In the genomic region with DNA sequence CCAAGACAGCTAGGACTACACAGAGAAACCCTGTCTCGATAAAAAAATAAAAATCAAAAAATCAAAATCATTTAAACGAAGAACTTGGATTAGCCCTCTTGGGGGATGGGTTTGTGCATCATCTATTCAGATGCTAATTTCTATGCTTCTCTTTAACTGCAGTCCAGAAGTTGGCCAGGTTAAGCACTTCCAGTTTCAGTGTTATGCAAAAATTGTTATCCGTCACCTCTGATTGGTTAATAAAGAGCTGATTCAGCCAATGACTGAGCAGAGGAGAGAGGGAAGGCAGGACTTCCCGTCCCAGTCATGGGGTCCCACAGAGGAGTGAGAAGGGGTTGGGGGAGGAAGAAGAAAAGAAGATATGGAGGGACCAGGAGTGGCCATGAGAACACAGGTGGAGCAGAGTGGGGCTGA, we compare ENCODE assay signal across 10 mouse cellular contexts. TPM values are rescaled to one million over a fixed set of nuclear protein-coding genes. Genes with fewer than 3 reads are reported as not detected.
DNase-seq lines count a peak whose midpoint lies in the region; ATAC-seq and TF ChIP-seq lines count a peak whose summit lies in the region.
"Had no signal": no experiment of that assay in that cellular context is flagged by ENCODE, and none has a peak within 500 bp of the region (broad histone marks: within the 10 kb centered on the region; RNA-seq: fewer than 3 reads in every experiment).

No protein-coding gene starts in this region.

- WGBS in lung, embryonic 15.5 days = 63% methylated on average over 4 of the region's 4 CpGs
- 53% methylated on average over 4 of the region's 4 CpGs for WGBS in neural tube, embryonic 13.5 days

- no peak overlapping the region for H3K4me3 ChIP-seq in lung, embryonic 15.5 days
- peak overlapping the region; percentile 54 to 72 for H3K4me3 ChIP-seq in MEL (ENCODE audit: control insufficient read depth in 1 of 2, insufficient read depth in 1 of 2, low read depth in 2 of 2, low read length in 2 of 2)
- H3K4me3 ChIP-seq in neural tube, embryonic 13.5 days = no peak overlapping the region
- H3K4me3 ChIP-seq: heart, embryonic 10.5 days had no signal

- H3K79me2 ChIP-seq in MEL (ENCODE audit: control insufficient read depth, insufficient read depth, low read length, poor library complexity) = peaks cover 57% of the 10 kb centered on the region

- H3K27me3 ChIP-seq in lung, embryonic 15.5 days = no peaks in the 10 kb centered on the region
- no peaks in the 10 kb centered on the region for H3K27me3 ChIP-seq in MEL (ENCODE audit: control insufficient read depth in 1 of 2, insufficient read depth in 2 of 2, low read length in 2 of 2)
- no peaks in the 10 kb centered on the region for H3K27me3 ChIP-seq in neural tube, embryonic 13.5 days

- TF ChIP-seq POLR2A in MEL (IDR thresholded peaks at IDR 0.05; ENCODE audit: control insufficient read depth in 1 of 2, insufficient read depth in 1 of 2, low read depth in 1 of 2, low read length in 2 of 2, poor library complexity in 1 of 2) = peak in 1 of 2 experiments; percentile 64; a peak in 2 of 4 replicates

- DNase-seq in lung, postnatal 36 days = no peak
- peak; percentile 96 for DNase-seq in MEL (ENCODE audit: low read depth, low spot score)
- DNase-seq in gastrocnemius, postnatal 25 days = no peak
- no peak for DNase-seq in right cerebral cortex, postnatal 10 days (ENCODE audit: low spot score in 2 of 2)
- DNase-seq in adrenal gland, postnatal 36 days = no peak
- DNase-seq: kidney, postnatal 4 days had no signal

- H3K4me1 ChIP-seq in lung, embryonic 15.5 days = peaks cover 33% of the 10 kb centered on the region
- peaks cover 14 to 18% of the 10 kb centered on the region in 2 experiments for H3K4me1 ChIP-seq in MEL (ENCODE audit: control insufficient read depth in 1 of 2, insufficient read depth in 2 of 2, low read length in 2 of 2)
- peaks cover 55% of the 10 kb centered on the region for H3K4me1 ChIP-seq in neural tube, embryonic 13.5 days (replicated peaks)

- no peak for ATAC-seq in lung, embryonic 15.5 days (ENCODE audit: borderline replicate concordance, extremely low read depth, low FRiP score, low TSS enrichment)
- ATAC-seq in granulocyte monocyte progenitor cell, adult 5-6 weeks (replicated peaks; ENCODE audit: poor library complexity, severe bottlenecking) = peak; percentile 48
- no peak for ATAC-seq in neural tube, embryonic 13.5 days (ENCODE audit: low read depth)

- no peaks in the 10 kb centered on the region for H3K9me3 ChIP-seq in lung, embryonic 15.5 days
- H3K9me3 ChIP-seq in MEL (replicated peaks; ENCODE audit: insufficient read depth, low read length) = no peaks in the 10 kb centered on the region
- H3K9me3 ChIP-seq in neural tube, embryonic 13.5 days = no peaks in the 10 kb centered on the region
- H3K9me3 ChIP-seq: heart, embryonic 10.5 days had no signal

- no peak for TF ChIP-seq RAD21 in MEL (IDR thresholded peaks at IDR 0.05; ENCODE audit: low read depth, low read length)

- H3K9ac ChIP-seq in lung, embryonic 15.5 days = no peak overlapping the region
- peak overlapping the region; percentile 57 for H3K9ac ChIP-seq in MEL (ENCODE audit: control insufficient read depth, low read depth, low read length, poor library complexity, severe bottlenecking)
- no peak overlapping the region for H3K9ac ChIP-seq in neural tube, embryonic 13.5 days

- H3K4me2 ChIP-seq in lung, embryonic 15.5 days = 0 out of 2 replicates have a peak overlapping the region, but pooled peaks have one; percentile 28
- peak overlapping the region; percentile 27 for H3K4me2 ChIP-seq in neural tube, embryonic 13.5 days

- peaks cover 19% of the 10 kb centered on the region for H3K36me3 ChIP-seq in lung, embryonic 15.5 days
- H3K36me3 ChIP-seq in MEL (ENCODE audit: control insufficient read depth in 1 of 2, insufficient read depth in 2 of 2, low read length in 2 of 2) = peaks cover 14 to 30% of the 10 kb centered on the region in 2 experiments
- peaks cover 25% of the 10 kb centered on the region for H3K36me3 ChIP-seq in neural tube, embryonic 13.5 days

- TF ChIP-seq EP300 in MEL (IDR thresholded peaks at IDR 0.05; ENCODE audit: low read depth in 1 of 2, low read length in 2 of 2) = peak in 1 of 2 experiments; percentile 16; a peak in 1 of 4 replicates

- peak overlapping the region; percentile 55; the same call in 1 of the 2 replicates for H3K27ac ChIP-seq in lung, embryonic 15.5 days
- H3K27ac ChIP-seq in MEL (ENCODE audit: control insufficient read depth, low read depth, low read length) = peak overlapping the region; percentile 61
- H3K27ac ChIP-seq in neural tube, embryonic 13.5 days (replicated peaks) = no peak overlapping the region
- H3K27ac ChIP-seq: heart, embryonic 10.5 days had no signal

- no peak for TF ChIP-seq CTCF in MEL (IDR thresholded peaks at IDR 0.05 in 2 of 3, conservative IDR thresholded peaks at IDR 0.05 in 1 of 3; ENCODE audit: control insufficient read depth in 1 of 3, insufficient read depth in 1 of 3, low read depth in 2 of 3, low read length in 3 of 3, poor library complexity in 1 of 3, severe bottlenecking in 1 of 3)

TF ChIP-seq in MEL, 35 proteins besides CTCF, POLR2A, EP300 and RAD21 (continues in another document):
- peak; percentile 72 for TF ChIP-seq ZMIZ1 (IDR thresholded peaks at IDR 0.05; ENCODE audit: low read depth, low read length)
- 0 out of 2 replicates have a peak, but pooled peaks have one; percentile 32 for TF ChIP-seq MYC (IDR thresholded peaks at IDR 0.05; ENCODE audit: low read depth, low read length)
- TF ChIP-seq GATA1 (IDR thresholded peaks at IDR 0.05; ENCODE audit: low read depth, low read length) = peak; percentile 90
- 0 out of 2 replicates have a peak, but pooled peaks have one; percentile 55 for TF ChIP-seq CHD1 (IDR thresholded peaks at IDR 0.05; ENCODE audit: low read depth, low read length)
- peak; percentile 61; the same call in 1 of the 2 replicates for TF ChIP-seq USF1 (IDR thresholded peaks at IDR 0.05; ENCODE audit: low read depth, low read length)

RNA-seq across cellular contexts. Expression of a gene that starts 1.9 kb away (rescaled TPM):
- 23.7 and 25.5 TPM in 2 replicates for polyA plus RNA-seq in lung, embryonic 15.5 days (2015; fragmentation: Nextera tagmentation; extraction: Ambion mirVana)
- 39.6 and 40.3 TPM in 2 replicates for total RNA-seq in MEL (2012; rRNA removed)
- polyA plus RNA-seq in MEL (2012; ENCODE audit: insufficient read depth in 1 of 2, insufficient read length in 2 of 2, low read depth in 1 of 2, low replicate concordance in 2 of 2, missing spikeins in 1 of 2) = 10 to 100 TPM; 59.8 to 93.2 TPM
- 39.3 and 42.7 TPM in 2 replicates for total RNA-seq in granulocyte monocyte progenitor cell, adult 5-6 weeks (2014; fragmentation: Nextera tagmentation)
- 35.2 and 41.1 TPM in 2 replicates for total RNA-seq in granulocyte monocyte progenitor cell, adult 5-6 weeks (2017)
- 28.2 and 29.5 TPM in 2 replicates for polyA plus RNA-seq in neural tube, embryonic 13.5 days (2015; fragmentation: Nextera tagmentation; extraction: Ambion mirVana)
- total RNA-seq in gastrocnemius, postnatal 25 days (2021) = 10 to 100 TPM; 22.2 to 22.6 TPM
- total RNA-seq in adrenal gland, postnatal 36 days (2021) = 10 to 100 TPM; 57.2 to 76.6 TPM

RNA-seq across cellular contexts. Expression of a gene that starts 2.2 kb away (rescaled TPM):
- polyA plus RNA-seq in lung, embryonic 15.5 days (2015; fragmentation: Nextera tagmentation; extraction: Ambion mirVana) = 79.9 and 84.1 TPM in 2 replicates
- total RNA-seq in MEL (2012; rRNA removed) = 75.5 and 81.4 TPM in 2 replicates
- 10 to 100 TPM in 1 of 2 experiments, not detected in 1; 68.1 TPM for polyA plus RNA-seq in MEL (2012; ENCODE audit: insufficient read depth in 1 of 2, insufficient read length in 2 of 2, low read depth in 1 of 2, low replicate concordance in 2 of 2, missing spikeins in 1 of 2)
- 76.9 and 79.6 TPM in 2 replicates for total RNA-seq in granulocyte monocyte progenitor cell, adult 5-6 weeks (2014; fragmentation: Nextera tagmentation)
- total RNA-seq in granulocyte monocyte progenitor cell, adult 5-6 weeks (2017) = 41.4 and 48.8 TPM in 2 replicates
- polyA plus RNA-seq in neural tube, embryonic 13.5 days (2015; fragmentation: Nextera tagmentation; extraction: Ambion mirVana) = 89.9 and 90.1 TPM in 2 replicates
- 10 to 100 TPM; 37.4 to 47.4 TPM for total RNA-seq in gastrocnemius, postnatal 25 days (2021)
- total RNA-seq in adrenal gland, postnatal 36 days (2021) = 100 to 1,000 TPM; 107 to 112 TPM

RNA-seq across cellular contexts. Expression of a gene that starts 13.8 kb away (rescaled TPM):
- 71.1 and 75.9 TPM in 2 replicates for polyA plus RNA-seq in lung, embryonic 15.5 days (2015; fragmentation: Nextera tagmentation; extraction: Ambion mirVana)
- total RNA-seq in MEL (2012; rRNA removed) = 80.5 and 85.9 TPM in 2 replicates
- polyA plus RNA-seq in MEL (2012; ENCODE audit: insufficient read depth in 1 of 2, insufficient read length in 2 of 2, low read depth in 1 of 2, low replicate concordance in 2 of 2, missing spikeins in 1 of 2) = 10 to 100 TPM; 75.8 to 77.6 TPM
- total RNA-seq in granulocyte monocyte progenitor cell, adult 5-6 weeks (2014; fragmentation: Nextera tagmentation) = 67.9 and 73.6 TPM in 2 replicates
- total RNA-seq in granulocyte monocyte progenitor cell, adult 5-6 weeks (2017) = 70.6 and 76.0 TPM in 2 replicates
- 57.9 and 64.2 TPM in 2 replicates for polyA plus RNA-seq in neural tube, embryonic 13.5 days (2015; fragmentation: Nextera tagmentation; extraction: Ambion mirVana)
- 100 to 1,000 TPM; 206 to 226 TPM for total RNA-seq in gastrocnemius, postnatal 25 days (2021)
- total RNA-seq in adrenal gland, postnatal 36 days (2021) = 100 to 1,000 TPM; 150 to 176 TPM

RNA-seq across cellular contexts. Expression of a gene that starts 42.9 kb away (rescaled TPM):
- 0.10 and 0.25 TPM in 2 replicates for polyA plus RNA-seq in lung, embryonic 15.5 days (2015; fragmentation: Nextera tagmentation; extraction: Ambion mirVana)
- total RNA-seq in MEL (2012; rRNA removed) = 0.73 and 1.6 TPM in 2 replicates
- 1 to 10 TPM in 1 of 2 experiments, not detected in 1; 1.1 TPM for polyA plus RNA-seq in MEL (2012; ENCODE audit: insufficient read depth in 1 of 2, insufficient read length in 2 of 2, low read depth in 1 of 2, low replicate concordance in 2 of 2, missing spikeins in 1 of 2)
- 2.3 TPM in 1 of 2 replicates, not detected in the other for total RNA-seq in granulocyte monocyte progenitor cell, adult 5-6 weeks (2014; fragmentation: Nextera tagmentation)
- not detected in 2 replicates for total RNA-seq in granulocyte monocyte progenitor cell, adult 5-6 weeks (2017)
- 0.19 and 0.25 TPM in 2 replicates for polyA plus RNA-seq in neural tube, embryonic 13.5 days (2015; fragmentation: Nextera tagmentation; extraction: Ambion mirVana)
- total RNA-seq in gastrocnemius, postnatal 25 days (2021) = 1 to 10 TPM in 1 of 2 experiments, under 1 TPM in 1; 0.82 to 1.4 TPM
- 1 to 10 TPM in 1 of 2 experiments, under 1 TPM in 1; 0.99 to 1.3 TPM for total RNA-seq in adrenal gland, postnatal 36 days (2021)

RNA-seq across cellular contexts. Expression of a gene that starts 53.6 kb away (rescaled TPM):
- polyA plus RNA-seq in lung, embryonic 15.5 days (2015; fragmentation: Nextera tagmentation; extraction: Ambion mirVana) = 44.8 and 49.9 TPM in 2 replicates
- 40.1 and 50.9 TPM in 2 replicates for total RNA-seq in MEL (2012; rRNA removed)
- polyA plus RNA-seq in MEL (2012; ENCODE audit: insufficient read depth in 1 of 2, insufficient read length in 2 of 2, low read depth in 1 of 2, low replicate concordance in 2 of 2, missing spikeins in 1 of 2) = 100 to 1,000 TPM in 1 of 2 experiments, 10 to 100 TPM in 1; 77.5 to 274 TPM
- 11.9 and 25.4 TPM in 2 replicates for total RNA-seq in granulocyte monocyte progenitor cell, adult 5-6 weeks (2014; fragmentation: Nextera tagmentation)
- 50.8 and 57.7 TPM in 2 replicates for total RNA-seq in granulocyte monocyte progenitor cell, adult 5-6 weeks (2017)
- polyA plus RNA-seq in neural tube, embryonic 13.5 days (2015; fragmentation: Nextera tagmentation; extraction: Ambion mirVana) = 7.0 and 8.2 TPM in 2 replicates
- 1 to 10 TPM; 3.1 to 4.2 TPM for total RNA-seq in gastrocnemius, postnatal 25 days (2021)
- total RNA-seq in adrenal gland, postnatal 36 days (2021) = 1 to 10 TPM; 4.1 to 4.3 TPM

Comparison
In these comparisons a context has a peak if more than half of its experiments do, and no peak if none do; other contexts are left out.
1. H3K4me3 ChIP-seq: peak in MEL (2 of 2); none in lung, embryonic 15.5 days (single experiment) and neural tube, embryonic 13.5 days (single experiment).